Mouse (Mus musculus): ENCODE data around the gene Zfp872. TPM values are rescaled to one million over a fixed set of nuclear protein-coding genes. Genes with fewer than 3 reads are reported as not detected.

The Zfp872 gene
- polyA plus RNA-seq, 1 experiment from 2014 or later, result 0.02 TPM

DNA sequence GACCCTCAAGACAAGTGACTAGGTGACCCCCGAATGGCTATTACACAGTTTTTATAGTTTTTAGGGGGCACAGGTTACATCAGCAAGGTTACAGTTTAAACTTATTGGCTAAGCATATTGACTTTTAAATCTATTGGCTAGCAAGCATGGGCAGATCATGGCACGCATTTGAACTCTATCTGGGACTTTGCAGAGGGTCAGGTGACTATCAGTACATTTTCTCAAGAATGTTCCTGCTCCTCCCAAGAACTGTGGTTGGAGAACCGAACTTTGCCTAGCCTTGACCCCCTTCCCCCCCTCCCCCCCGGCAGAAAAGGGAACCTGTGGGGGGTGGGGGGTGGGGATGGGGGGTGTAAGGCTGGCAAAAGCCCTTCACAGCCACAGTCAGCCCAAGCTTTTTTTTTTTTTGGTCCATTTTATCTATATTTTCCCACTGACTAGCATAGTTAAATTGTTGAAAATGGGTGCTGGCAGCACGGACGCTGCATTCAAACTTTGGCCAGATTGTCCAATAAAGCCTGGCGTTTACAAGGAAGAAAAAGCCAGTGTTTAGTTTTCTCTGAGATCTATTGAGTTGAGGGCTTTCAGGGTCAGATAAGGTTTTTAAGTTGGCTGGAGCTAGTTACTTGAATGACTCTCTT is 41.6 kb downstream of the Zfp872 start:
- Histone ChIP-seq H3K9me3 (replicated peaks) (no peaks in the 10 kb centered on the region), H3K27me3 (no peaks in the 10 kb centered on the region), H3K36me3 (replicated peaks) (0 out of 2 replicates have a peak, but pooled peaks cover 6% of the 10 kb centered on the region), H3K4me1 (replicated peaks) (peaks cover 17% of the 10 kb centered on the region), H3K9ac (no peak overlapping the region), H3K4me2 (no peak overlapping the region), H3K4me3 (replicated peaks) (no peak overlapping the region), H3K27ac (replicated peaks) (no peak overlapping the region)
- no peak for ATAC-seq (ENCODE audit: insufficient read depth)
- WGBS (ENCODE audit: insufficient replicate concordance), result 62% methylated on average over 7 of the region's 7 CpGs

- ATAC-seq (ENCODE audit: insufficient read depth), result no peak
- Histone ChIP-seq H3K27me3 (no peaks in the 10 kb centered on the region), H3K27ac (replicated peaks) (no peak overlapping the region), H3K4me2 (no peak overlapping the region), H3K36me3 (replicated peaks) (peaks cover 9% of the 10 kb centered on the region), H3K4me3 (replicated peaks) (no peak overlapping the region), H3K9ac (no peak overlapping the region), H3K4me1 (replicated peaks) (peaks cover 13% of the 10 kb centered on the region), H3K9me3 (replicated peaks) (no peaks in the 10 kb centered on the region)
- WGBS (ENCODE audit: insufficient replicate concordance), result 70% methylated on average over 3 of the region's 3 CpGs
These were observed 42.2 kb downstream of the Zfp872 start for GRCm38 (mm10) chr9:22230061-22230460.

GRCm38 (mm10) chr9:22230556-22230955 is 42.7 kb downstream of the Zfp872 start:
- H3K9ac ChIP-seq, result no peak overlapping the region
- H3K9me3 ChIP-seq (replicated peaks), result no peaks in the 10 kb centered on the region
- no peak overlapping the region for H3K4me2 ChIP-seq
- no peak for ATAC-seq (ENCODE audit: insufficient read depth)
- no peak overlapping the region for H3K27ac ChIP-seq (replicated peaks)
- H3K36me3 ChIP-seq (replicated peaks), result peaks cover 14% of the 10 kb centered on the region
- H3K4me1 ChIP-seq (replicated peaks), result peaks cover 13% of the 10 kb centered on the region
- H3K4me3 ChIP-seq (replicated peaks), result no peak overlapping the region
- no peaks in the 10 kb centered on the region for H3K27me3 ChIP-seq

DNA sequence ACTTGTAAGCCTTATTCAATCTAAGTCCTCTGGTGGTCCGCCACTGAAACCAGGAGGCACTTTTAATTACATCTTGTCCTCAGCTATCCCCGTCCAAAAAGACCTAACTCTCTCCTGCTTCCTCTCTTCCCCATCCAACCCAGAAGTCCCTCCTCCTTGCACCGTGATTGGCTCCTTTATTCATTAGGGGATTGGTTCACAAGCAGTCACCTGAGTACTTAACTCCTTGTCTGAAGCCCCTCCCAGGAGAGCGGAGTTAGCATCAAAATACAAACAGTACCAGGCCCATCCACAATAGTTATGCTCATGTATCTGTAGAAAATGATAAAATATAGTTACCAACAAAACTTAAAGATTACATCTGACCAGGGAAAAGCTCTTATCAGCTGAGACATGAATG is 52.1 kb downstream of the Zfp872 start:
- 90% methylated on average over 4 of the region's 4 CpGs for WGBS (ENCODE audit: insufficient replicate concordance)
- ATAC-seq (ENCODE audit: insufficient read depth), result no peak
- no peak overlapping the region for H3K4me3 ChIP-seq (replicated peaks)

GRCm38 (mm10) chr9:22244242-22244641 is 56.4 kb downstream of the Zfp872 start:
- peaks cover 69% of the 10 kb centered on the region for H3K36me3 ChIP-seq (replicated peaks)
- no peak overlapping the region for H3K4me3 ChIP-seq (replicated peaks)
- ATAC-seq (ENCODE audit: insufficient read depth), result no peak
- WGBS (ENCODE audit: insufficient replicate concordance), result 72% methylated on average over 2 of the region's 2 CpGs
- H3K27me3 ChIP-seq, result no peaks in the 10 kb centered on the region
- H3K27ac ChIP-seq (replicated peaks), result no peak overlapping the region
- no peak overlapping the region for H3K4me2 ChIP-seq
- H3K4me1 ChIP-seq (replicated peaks), result no peaks in the 10 kb centered on the region
- H3K9ac ChIP-seq, result no peak overlapping the region
- H3K9me3 ChIP-seq (replicated peaks), result no peaks in the 10 kb centered on the region

More for the DNA sequence above, 52.1 kb downstream of the Zfp872 start:
- no peak overlapping the region for H3K4me2 ChIP-seq
- no peak overlapping the region for H3K9ac ChIP-seq
- peaks cover 86% of the 10 kb centered on the region for H3K36me3 ChIP-seq (replicated peaks)
- no peaks in the 10 kb centered on the region for H3K27me3 ChIP-seq
- H3K4me1 ChIP-seq (replicated peaks), result no peaks in the 10 kb centered on the region
- no peaks in the 10 kb centered on the region for H3K9me3 ChIP-seq (replicated peaks)
- no peak overlapping the region for H3K27ac ChIP-seq (replicated peaks)

Other genes with a start within 250 kb of the Zfp872 start
- gene Swsap1, start 232.3 kb upstream of the Zfp872 start, polyA plus RNA-seq (2015; fragmentation: Nextera tagmentation; extraction: Ambion mirVana), result 2.2 and 2.5 TPM in 2 replicates
- gene Epor, start 224.6 kb upstream of the Zfp872 start, polyA plus RNA-seq (2015; fragmentation: Nextera tagmentation; extraction: Ambion mirVana), result 124 and 142 TPM in 2 replicates
- 0.10 and 0.13 TPM in 2 replicates for gene Rgl3, start 198.6 kb upstream of the Zfp872 start, polyA plus RNA-seq (2015; fragmentation: Nextera tagmentation; extraction: Ambion mirVana)
- not detected in 2 replicates for gene Ccdc151, start 185.5 kb upstream of the Zfp872 start, polyA plus RNA-seq (2015; fragmentation: Nextera tagmentation; extraction: Ambion mirVana)
- gene Prkcsh, start 185.3 kb upstream of the Zfp872 start, polyA plus RNA-seq (2015; fragmentation: Nextera tagmentation; extraction: Ambion mirVana), result 50.6 and 57.5 TPM in 2 replicates
- gene Elavl3, start 136.1 kb upstream of the Zfp872 start, polyA plus RNA-seq (2015; fragmentation: Nextera tagmentation; extraction: Ambion mirVana), result 0.02 and 0.05 TPM in 2 replicates
- not detected in 2 replicates for gene Gm49318, start 116.8 kb upstream of the Zfp872 start, polyA plus RNA-seq (2015; fragmentation: Nextera tagmentation; extraction: Ambion mirVana)
- 4.9 and 6.6 TPM in 2 replicates for gene Zfp653, start 116.7 kb upstream of the Zfp872 start, polyA plus RNA-seq (2015; fragmentation: Nextera tagmentation; extraction: Ambion mirVana)
- 21.9 and 26.2 TPM in 2 replicates for gene Ecsit, start 102.7 kb upstream of the Zfp872 start, polyA plus RNA-seq (2015; fragmentation: Nextera tagmentation; extraction: Ambion mirVana)
- 0.96 and 1.4 TPM in 2 replicates for gene Cnn1, start 88.9 kb upstream of the Zfp872 start, polyA plus RNA-seq (2015; fragmentation: Nextera tagmentation; extraction: Ambion mirVana)
- 88.8 and 89.4 TPM in 2 replicates for gene Elof1, start 70.9 kb upstream of the Zfp872 start, polyA plus RNA-seq (2015; fragmentation: Nextera tagmentation; extraction: Ambion mirVana)
- 221 and 246 TPM in 2 replicates for gene Acp5, start 52.4 kb upstream of the Zfp872 start, polyA plus RNA-seq (2015; fragmentation: Nextera tagmentation; extraction: Ambion mirVana)
- 29.4 and 35.6 TPM in 2 replicates for gene Pigyl, start 31.2 kb upstream of the Zfp872 start, polyA plus RNA-seq (2015; fragmentation: Nextera tagmentation; extraction: Ambion mirVana)
- 6.8 and 7.4 TPM in 2 replicates for gene Zfp809, start 37.6 kb downstream of the Zfp872 start, polyA plus RNA-seq (2015; fragmentation: Nextera tagmentation; extraction: Ambion mirVana)
- 1.2 and 1.4 TPM in 2 replicates for gene Zfp599, start 71.8 kb downstream of the Zfp872 start, polyA plus RNA-seq (2015; fragmentation: Nextera tagmentation; extraction: Ambion mirVana)
- gene Zfp810, start 119.6 kb downstream of the Zfp872 start, polyA plus RNA-seq (2015; fragmentation: Nextera tagmentation; extraction: Ambion mirVana), result 2.5 and 2.7 TPM in 2 replicates
- gene Anln, start 201.1 kb downstream of the Zfp872 start, polyA plus RNA-seq (2015; fragmentation: Nextera tagmentation; extraction: Ambion mirVana), result 25.8 and 27.1 TPM in 2 replicates
- gene 9530077C05Rik, start 223.4 kb downstream of the Zfp872 start, polyA plus RNA-seq (2015; fragmentation: Nextera tagmentation; extraction: Ambion mirVana), result 1.8 and 2.0 TPM in 2 replicates

Measured in liver, embryonic 15.5 days (tissue).